Mouse (Mus musculus) heart, embryonic 14.5 days (tissue): ENCODE data around the gene Zbtb17. TPM values are rescaled to one million over a fixed set of nuclear protein-coding genes. Genes with fewer than 3 reads are reported as not detected.
A peak's percentile ranks its signal among the peaks of the same experiment; 100 is the strongest.

Experiments used
- ATAC-seq: fragments of 200-750 bp; cut with Nextera tagmentation; 2 replicates; pipeline ENCODE4 v1.8.0; 2017; ENCODE audit warnings: low read depth, moderate TSS enrichment; ENCODE audit not compliant: insufficient number of reproducible peaks, insufficient read depth, low FRiP score
- H3K27ac ChIP-seq, 2 experiments: fragments of 200-500 bp in 1 of 2; fragments of 300-500 bp in 1 of 2; sonication (generic) in 1 of 2; replicated peaks in 1 of 2; 2 replicates each; pipeline ENCODE4 v1.5.1; 2012 to 2014; ENCODE audit warnings: low read depth in 2 of 2, low read length in 2 of 2, control low read depth in 1 of 2, mild to moderate bottlenecking in 1 of 2, mixed read lengths in 1 of 2; ENCODE audit not compliant: control insufficient read depth in 1 of 2, insufficient read depth in 1 of 2
- H3K27me3 ChIP-seq: fragments of 300-500 bp; sonication (generic); 2 replicates; pipeline ENCODE4 v1.6.1; 2014; ENCODE audit warnings: mild to moderate bottlenecking, low read length, control low read depth; ENCODE audit not compliant: control insufficient read depth, insufficient read depth
- H3K36me3 ChIP-seq: fragments of 300-500 bp; sonication (generic); 2 replicates; pipeline ENCODE4 v1.6.1; 2014; ENCODE audit warnings: mild to moderate bottlenecking, control low read depth, low read length, mixed read lengths; ENCODE audit not compliant: control insufficient read depth, insufficient read depth
- H3K4me1 ChIP-seq, 2 experiments: fragments of 200-500 bp in 1 of 2; fragments of 300-500 bp in 1 of 2; sonication (generic) in 1 of 2; 2 replicates each; pipeline ENCODE4 v1.6.1; 2012 to 2014; ENCODE audit warnings: low read length in 2 of 2, control low read depth in 1 of 2, mixed read lengths in 1 of 2; ENCODE audit not compliant: control insufficient read depth in 2 of 2, insufficient read depth in 2 of 2
- H3K4me2 ChIP-seq: fragments of 300-500 bp; sonication (generic); 2 replicates; pipeline ENCODE4 v1.6.1; 2014; ENCODE audit warnings: mild to moderate bottlenecking, low read length
- H3K4me3 ChIP-seq, 2 experiments: fragments of 200-500 bp in 1 of 2; fragments of 300-500 bp in 1 of 2; sonication (generic) in 1 of 2; 2 replicates each; pipeline ENCODE4 v1.5.1; 2012 to 2014; ENCODE audit warnings: low read length in 2 of 2, mild to moderate bottlenecking in 2 of 2, control low read depth in 1 of 2, low read depth in 1 of 2, moderate library complexity in 1 of 2; ENCODE audit not compliant: control insufficient read depth in 1 of 2, insufficient read depth in 1 of 2
- H3K9ac ChIP-seq: fragments of 300-500 bp; sonication (generic); 2 replicates; pipeline ENCODE4 v1.6.1; 2014; ENCODE audit warnings: mild to moderate bottlenecking, low read length
- H3K9me3 ChIP-seq: fragments of 300-500 bp; sonication (generic); 2 replicates; pipeline ENCODE4 v1.6.1; 2016; ENCODE audit warnings: low read length, control low read depth; ENCODE audit not compliant: control insufficient read depth
- WGBS: fragments of 180-500 bp; shearing (Covaris S2); extraction: QIAGEN DNeasy Blood & Tissue Kit; methylation state at CpG from one replicate; pipeline ENCODE4 v1.1.7; 2014; 5-methylcytosine and 5-hydroxymethylcytosine counted together
- polyA plus RNA-seq: library from polyadenylated mRNA; unstranded; fragments of >200 nt; fragmentation: Nextera tagmentation; extraction: Ambion mirVana; gene quantifications from 2 replicates; pipeline ENCODE4 v1.2.1, GENCODE M21; 2014

Gene Zbtb17
- polyA plus RNA-seq, 1 experiment from 2014 or later = 18.8 TPM

- no peaks in the 10 kb centered on the region for H3K27me3 ChIP-seq
- no peak overlapping the region for H3K9ac ChIP-seq
- no peak overlapping the region for H3K4me2 ChIP-seq
- peaks cover 27 to 39% of the 10 kb centered on the region in 2 experiments for H3K4me1 ChIP-seq
- H3K27ac ChIP-seq = no peak overlapping the region
- ATAC-seq = no peak
- no peaks in the 10 kb centered on the region for H3K9me3 ChIP-seq
- H3K4me3 ChIP-seq = no peak overlapping the region
- no peaks in the 10 kb centered on the region for H3K36me3 ChIP-seq
- whole genome bisulfite sequencing = 95% methylated on average over 4 of the region's 4 CpGs
Observed at GRCm38 (mm10) chr4:141504471-141504870, 60.0 kb downstream of the Zbtb17 start.

- Histone ChIP-seq H3K27ac (peak overlapping the region in 1 of 2 experiments; percentile 77; a peak in 3 of 4 replicates), H3K4me3 (no peak overlapping the region), H3K9ac (no peak overlapping the region), H3K36me3 (no peaks in the 10 kb centered on the region), H3K9me3 (no peaks in the 10 kb centered on the region), H3K4me1 (peaks cover 21 to 36% of the 10 kb centered on the region in 2 experiments), H3K4me2 (peak overlapping the region; percentile 47; the same call in 1 of the 2 replicates), H3K27me3 (no peaks in the 10 kb centered on the region)
- no peak for ATAC-seq
- 92% methylated on average over 9 of the region's 11 CpGs for whole genome bisulfite sequencing
Observed at GRCm38 (mm10) chr4:141505810-141506209, 61.4 kb downstream of the Zbtb17 start.

- Histone ChIP-seq H3K27me3 (no peaks in the 10 kb centered on the region), H3K4me2 (peak overlapping the region; percentile 47), H3K4me3 (no peak overlapping the region), H3K4me1 (peaks cover 17 to 30% of the 10 kb centered on the region in 2 experiments), H3K27ac (peak overlapping the region; percentile 77 to 91), H3K9me3 (no peaks in the 10 kb centered on the region), H3K36me3 (no peaks in the 10 kb centered on the region), H3K9ac (peak overlapping the region; percentile 51)
- peak; percentile 72 for ATAC-seq
- WGBS = 17% methylated on average over 10 of the region's 10 CpGs
Observed at GRCm38 (mm10) chr4:141506352-141506751, 61.9 kb downstream of the Zbtb17 start.

- 49% methylated on average over 10 of the region's 10 CpGs for WGBS
- Histone ChIP-seq H3K4me1 (peaks cover 13 to 25% of the 10 kb centered on the region in 2 experiments), H3K27me3 (no peaks in the 10 kb centered on the region), H3K9ac (peak overlapping the region; percentile 51), H3K9me3 (no peaks in the 10 kb centered on the region), H3K36me3 (no peaks in the 10 kb centered on the region), H3K4me3 (no peak overlapping the region), H3K27ac (peak overlapping the region; percentile 77 to 91), H3K4me2 (peak overlapping the region; percentile 47)
- no peak for ATAC-seq
Observed at GRCm38 (mm10) chr4:141506893-141507292, 62.4 kb downstream of the Zbtb17 start.

- Histone ChIP-seq H3K36me3 (peaks cover 5% of the 10 kb centered on the region), H3K9me3 (no peaks in the 10 kb centered on the region), H3K4me3 (no peak overlapping the region), H3K4me1 (peaks cover 25 to 40% of the 10 kb centered on the region in 2 experiments), H3K27me3 (no peaks in the 10 kb centered on the region), H3K4me2 (no peak overlapping the region), H3K9ac (no peak overlapping the region), H3K27ac (no peak overlapping the region)
- ATAC-seq = no peak
- 80% methylated on average over 13 of the region's 13 CpGs for WGBS
Observed at GRCm38 (mm10) chr4:141510457-141510856, 66.0 kb downstream of the Zbtb17 start.

GRCm38 (mm10) chr4:141512145-141512544 lies 67.7 kb downstream of the Zbtb17 start:
- Histone ChIP-seq H3K9ac (peak overlapping the region; percentile 21; the same call in 1 of the 2 replicates), H3K27me3 (no peaks in the 10 kb centered on the region), H3K27ac (no peak overlapping the region), H3K4me2 (no peak overlapping the region), H3K4me1 (peaks cover 14 to 24% of the 10 kb centered on the region in 2 experiments), H3K9me3 (no peaks in the 10 kb centered on the region), H3K36me3 (peaks cover 22% of the 10 kb centered on the region), H3K4me3 (no peak overlapping the region)
- no peak for ATAC-seq
- WGBS = 80% methylated on average over 6 of the region's 6 CpGs

GRCm38 (mm10) chr4:141514179-141514641 lies 69.8 kb downstream of the Zbtb17 start:
- Histone ChIP-seq H3K4me3 (no peak overlapping the region), H3K4me1 (peaks cover 14 to 20% of the 10 kb centered on the region in 2 experiments), H3K27me3 (no peaks in the 10 kb centered on the region), H3K27ac (peak overlapping the region; percentile 8 to 10; a peak in 2 of 4 replicates), H3K4me2 (no peak overlapping the region), H3K9ac (peak overlapping the region; percentile 10; the same call in 1 of the 2 replicates), H3K36me3 (peaks cover 39% of the 10 kb centered on the region), H3K9me3 (no peaks in the 10 kb centered on the region)
- WGBS = 31% methylated on average over 12 of the region's 12 CpGs
- peak; percentile 35; the same call in 1 of the 2 replicates for ATAC-seq
